Mouse (Mus musculus) B cell, adult 2 months (primary cell): ENCODE results near the gene Myzap.

ENCODE experiments used
- DNase-seq, 2 experiments: peaks; one replicate each; pipeline ENCODE4 v3.0.0; 2022

Gene Myzap

GRCm38 (mm10) chr9:71542292-71542691, 49.9 kb downstream of the Myzap start:
- no peak for DNase-seq

- DNase-seq, result no peak
Measured at GRCm38 (mm10) chr9:71540739-71541138, 51.4 kb downstream of the Myzap start.

GRCm38 (mm10) chr9:71535730-71536129, 56.4 kb downstream of the Myzap start:
- no peak for DNase-seq

GRCm38 (mm10) chr9:71535036-71535435, 57.1 kb downstream of the Myzap start:
- no peak for DNase-seq

GRCm38 (mm10) chr9:71529960-71530359, 62.2 kb downstream of the Myzap start:
- DNase-seq, result peak in 1 of 2 experiments; percentile 6

GRCm38 (mm10) chr9:71527438-71527837, 64.7 kb downstream of the Myzap start:
- no peak for DNase-seq

GRCm38 (mm10) chr9:71523901-71524300, 68.3 kb downstream of the Myzap start:
- no peak for DNase-seq

- DNase-seq, result no peak
Measured at GRCm38 (mm10) chr9:71519836-71520235, 72.3 kb downstream of the Myzap start.

- no peak for DNase-seq
Measured at GRCm38 (mm10) chr9:71517487-71517886, 74.7 kb downstream of the Myzap start.

- no peak for DNase-seq
Measured at GRCm38 (mm10) chr9:71515862-71516261, 76.3 kb downstream of the Myzap start.

GRCm38 (mm10) chr9:71513566-71513965, 78.6 kb downstream of the Myzap start:
- no peak for DNase-seq

GRCm38 (mm10) chr9:71512899-71513298, 79.3 kb downstream of the Myzap start:
- no peak for DNase-seq

- no peak for DNase-seq
Measured at GRCm38 (mm10) chr9:71498391-71499182, 93.6 kb downstream of the Myzap start.

GRCm38 (mm10) chr9:71496637-71497036, 95.5 kb downstream of the Myzap start:
- DNase-seq, result no peak

GRCm38 (mm10) chr9:71493771-71494170, 98.4 kb downstream of the Myzap start:
- DNase-seq, result no peak

GRCm38 (mm10) chr9:71492296-71493025, 99.7 kb downstream of the Myzap start:
- DNase-seq, result no peak

GRCm38 (mm10) chr9:71490076-71490475, 102.1 kb downstream of the Myzap start:
- DNase-seq, result no peak

GRCm38 (mm10) chr9:71486127-71486526, 106.0 kb downstream of the Myzap start:
- DNase-seq, result peak in 1 of 2 experiments; percentile 12

- DNase-seq, result peak; percentile 97
Measured at GRCm38 (mm10) chr9:71485475-71486094, 106.6 kb downstream of the Myzap start, which contains the start of gene Polr2m. TSS of gene Polr2m (minus strand) at chr9:71485935.

GRCm38 (mm10) chr9:71484871-71485474, 107.2 kb downstream of the Myzap start:
- DNase-seq, result no peak

GRCm38 (mm10) chr9:71483872-71484271, 108.3 kb downstream of the Myzap start:
- DNase-seq, result peak; percentile 12 to 24

GRCm38 (mm10) chr9:71480305-71480704, 111.9 kb downstream of the Myzap start:
- DNase-seq, result no peak

- no peak for DNase-seq
Measured at GRCm38 (mm10) chr9:71479413-71479812, 112.7 kb downstream of the Myzap start.
